1 mouse cellular context compared by ENCODE assay signal in genomic region chr5:114801049-114801448, GRCm38 (mm10).
TF ChIP-seq lines count a peak whose summit lies in the region.

No protein-coding gene starts in this region.

TF ChIP-seq in myocyte, 11 proteins besides CTCF, POLR2A, EP300 and RAD21 (continued from another document):
- TF ChIP-seq MYOD1 (IDR thresholded peaks at IDR 0.05; ENCODE audit: control insufficient read depth in 1 of 3, insufficient read length in 2 of 3, low read depth in 2 of 3) (no peak), REST (IDR thresholded peaks at IDR 0.05; ENCODE audit: insufficient read depth, insufficient read length) (no peak)
